Mouse (Mus musculus): ENCODE results near the gene Adam22. TPM values are rescaled to one million over a fixed set of nuclear protein-coding genes. Genes with fewer than 3 reads are reported as not detected.

Gene Adam22
- polyA plus RNA-seq, 1 experiment from 2014 or later, result 11.5 TPM

DNA sequence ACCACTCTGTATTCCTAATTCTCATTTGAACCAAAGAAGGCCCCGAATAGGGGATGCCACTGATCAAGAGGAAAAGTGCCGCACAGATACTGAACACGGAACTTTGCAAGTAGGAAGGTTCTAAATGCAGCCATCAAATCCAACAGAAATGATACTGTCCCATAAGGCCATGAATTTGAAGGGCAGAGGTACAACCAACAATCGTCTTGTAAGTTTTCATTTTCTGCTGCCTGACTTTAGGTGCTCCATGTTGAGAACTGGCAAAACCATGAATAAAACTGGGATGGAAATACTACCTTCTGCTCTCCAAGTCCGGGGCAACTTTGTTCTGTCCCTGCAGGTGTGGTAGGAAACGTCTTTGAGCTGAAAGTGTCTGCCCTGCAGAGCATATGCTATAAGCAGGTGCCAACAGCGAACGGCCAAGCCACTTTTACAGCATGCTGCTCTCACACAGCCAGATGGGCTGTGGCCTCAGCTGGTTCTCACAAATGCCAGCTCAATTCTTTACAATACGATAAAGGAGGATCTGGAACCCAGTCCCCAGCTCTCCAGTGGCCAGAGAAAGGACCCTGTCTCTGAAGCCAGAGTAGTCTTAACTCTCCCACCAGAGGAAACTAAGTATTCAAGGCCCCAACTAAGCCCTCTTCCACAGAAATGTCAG is 293.9 kb downstream of the Adam22 start:
- H3K27me3 ChIP-seq (ENCODE audit: control insufficient read depth, insufficient read depth, low read length), result no peaks in the 10 kb centered on the region
- H3K36me3 ChIP-seq (ENCODE audit: control insufficient read depth, insufficient read depth, low read length), result peaks cover 40% of the 10 kb centered on the region
- no peak overlapping the region for H3K27ac ChIP-seq (replicated peaks in 1 of 2; ENCODE audit: control insufficient read depth in 1 of 2, insufficient read depth in 1 of 2, low read depth in 2 of 2, low read length in 2 of 2)
- WGBS, result 92% methylated on average over 9 of the region's 9 CpGs
- ATAC-seq (ENCODE audit: insufficient number of reproducible peaks, insufficient read depth, low FRiP score, low read depth), result no peak
- H3K4me1 ChIP-seq (ENCODE audit: control insufficient read depth in 2 of 2, insufficient read depth in 2 of 2, low read length in 2 of 2), result no peaks in the 10 kb centered on the region
- no peak overlapping the region for H3K4me3 ChIP-seq (ENCODE audit: control insufficient read depth in 1 of 2, insufficient read depth in 1 of 2, low read depth in 1 of 2, low read length in 2 of 2)
- H3K9me3 ChIP-seq (ENCODE audit: control insufficient read depth, low read length), result no peaks in the 10 kb centered on the region
- no peak overlapping the region for H3K4me2 ChIP-seq (ENCODE audit: low read length)
- H3K9ac ChIP-seq (ENCODE audit: low read length), result no peak overlapping the region

DNA sequence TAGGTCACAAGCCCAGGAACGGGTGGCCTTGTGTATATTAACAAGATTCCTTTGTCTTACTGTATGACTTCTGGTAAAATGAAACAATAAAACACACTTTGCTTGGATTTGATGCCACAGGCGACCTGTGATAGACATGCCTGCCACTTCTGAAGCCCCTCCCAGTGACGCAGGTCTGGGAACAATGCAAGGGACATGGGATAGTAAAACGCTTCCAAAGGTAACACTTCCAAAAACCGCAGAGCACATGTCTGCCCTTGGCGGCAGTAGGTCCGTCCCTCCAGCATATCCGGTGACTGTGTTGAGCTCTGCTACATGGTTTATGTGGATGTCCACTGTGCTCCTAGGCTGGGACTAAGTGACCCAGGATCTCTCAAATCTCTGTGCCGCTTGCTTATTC is 294.6 kb downstream of the Adam22 start:
- H3K9me3 ChIP-seq (ENCODE audit: control insufficient read depth, low read length), result no peaks in the 10 kb centered on the region
- H3K4me3 ChIP-seq (ENCODE audit: control insufficient read depth in 1 of 2, insufficient read depth in 1 of 2, low read depth in 1 of 2, low read length in 2 of 2), result no peak overlapping the region
- no peak overlapping the region for H3K9ac ChIP-seq (ENCODE audit: low read length)
- no peak overlapping the region for H3K4me2 ChIP-seq (ENCODE audit: low read length)
- WGBS, result 93% methylated on average over 9 of the region's 9 CpGs
- H3K4me1 ChIP-seq (ENCODE audit: control insufficient read depth in 2 of 2, insufficient read depth in 2 of 2, low read length in 2 of 2), result no peaks in the 10 kb centered on the region
- no peak overlapping the region for H3K27ac ChIP-seq (replicated peaks in 1 of 2; ENCODE audit: control insufficient read depth in 1 of 2, insufficient read depth in 1 of 2, low read depth in 2 of 2, low read length in 2 of 2)
- no peaks in the 10 kb centered on the region for H3K27me3 ChIP-seq (ENCODE audit: control insufficient read depth, insufficient read depth, low read length)
- peaks cover 46% of the 10 kb centered on the region for H3K36me3 ChIP-seq (ENCODE audit: control insufficient read depth, insufficient read depth, low read length)
- no peak for ATAC-seq (ENCODE audit: insufficient number of reproducible peaks, insufficient read depth, low FRiP score, low read depth)

DNA sequence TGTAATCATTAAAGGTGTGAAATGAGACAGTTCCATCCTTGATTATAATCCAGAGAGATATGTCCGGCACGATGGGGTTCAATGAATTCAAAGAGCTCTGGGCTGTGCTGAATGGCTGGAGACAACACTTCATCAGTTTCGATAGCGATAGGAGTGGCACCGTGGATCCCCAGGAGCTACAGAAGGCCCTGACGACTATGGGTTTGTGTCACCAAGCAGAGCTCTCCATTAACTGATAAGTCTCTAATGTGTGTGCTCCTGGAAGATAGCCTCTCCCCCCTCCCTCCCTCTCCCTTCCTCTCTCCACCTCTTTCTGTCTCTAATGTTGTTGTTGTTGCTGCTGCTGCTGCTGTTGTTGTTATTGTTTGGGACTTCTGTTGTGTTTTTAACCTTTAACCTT is 304.8 kb downstream of the Adam22 start:
- 33% methylated on average over 6 of the region's 6 CpGs for WGBS

DNA sequence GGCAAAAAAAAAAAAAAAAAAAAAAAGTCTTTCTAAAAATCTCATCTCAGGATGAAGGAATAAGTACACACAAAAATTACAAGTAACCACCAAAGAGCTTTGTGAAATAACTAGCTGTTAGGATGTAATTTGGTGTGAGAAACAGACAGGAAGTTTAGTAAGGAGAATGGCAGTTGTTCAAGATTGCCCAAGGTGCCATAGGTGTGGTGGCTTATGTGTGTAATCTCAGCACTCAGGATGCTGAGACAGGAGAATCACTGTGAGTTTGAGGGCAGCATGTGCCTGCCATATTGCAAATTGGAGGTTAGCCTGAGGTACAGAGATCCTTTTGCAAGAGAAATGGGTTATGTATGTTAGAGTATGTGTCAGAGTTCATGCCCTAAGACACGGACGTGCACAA is 305.5 kb downstream of the Adam22 start:
- no peak overlapping the region for H3K27ac ChIP-seq (replicated peaks in 1 of 2; ENCODE audit: control insufficient read depth in 1 of 2, insufficient read depth in 1 of 2, low read depth in 2 of 2, low read length in 2 of 2)
- H3K4me2 ChIP-seq (ENCODE audit: low read length), result no peak overlapping the region
- peaks cover 91% of the 10 kb centered on the region for H3K36me3 ChIP-seq (ENCODE audit: control insufficient read depth, insufficient read depth, low read length)
- no peak overlapping the region for H3K4me3 ChIP-seq (ENCODE audit: control insufficient read depth in 1 of 2, insufficient read depth in 1 of 2, low read depth in 1 of 2, low read length in 2 of 2)
- WGBS, result 89% methylated on average over 2 of the region's 2 CpGs
- no peaks in the 10 kb centered on the region for H3K27me3 ChIP-seq (ENCODE audit: control insufficient read depth, insufficient read depth, low read length)
- H3K9me3 ChIP-seq (ENCODE audit: control insufficient read depth, low read length), result no peaks in the 10 kb centered on the region
- ATAC-seq (ENCODE audit: insufficient number of reproducible peaks, insufficient read depth, low FRiP score, low read depth), result no peak
- no peak overlapping the region for H3K9ac ChIP-seq (ENCODE audit: low read length)
- H3K4me1 ChIP-seq (ENCODE audit: control insufficient read depth in 2 of 2, insufficient read depth in 2 of 2, low read length in 2 of 2), result peaks cover 3 to 10% of the 10 kb centered on the region in 2 experiments; a peak in 3 of 4 replicates

More for the DNA sequence above, 304.8 kb downstream of the Adam22 start:
- Histone ChIP-seq H3K9me3 (ENCODE audit: control insufficient read depth, low read length) (no peaks in the 10 kb centered on the region), H3K27ac (replicated peaks in 1 of 2; ENCODE audit: control insufficient read depth in 1 of 2, insufficient read depth in 1 of 2, low read depth in 2 of 2, low read length in 2 of 2) (no peak overlapping the region), H3K36me3 (ENCODE audit: control insufficient read depth, insufficient read depth, low read length) (peaks cover 95% of the 10 kb centered on the region), H3K9ac (ENCODE audit: low read length) (no peak overlapping the region), H3K4me3 (ENCODE audit: control insufficient read depth in 1 of 2, insufficient read depth in 1 of 2, low read depth in 1 of 2, low read length in 2 of 2) (no peak overlapping the region), H3K27me3 (ENCODE audit: control insufficient read depth, insufficient read depth, low read length) (no peaks in the 10 kb centered on the region), H3K4me1 (ENCODE audit: control insufficient read depth in 2 of 2, insufficient read depth in 2 of 2, low read length in 2 of 2) (peaks cover 0 to 3% of the 10 kb centered on the region in 2 experiments; a peak in 1 of 4 replicates), H3K4me2 (ENCODE audit: low read length) (no peak overlapping the region)
- ATAC-seq (ENCODE audit: insufficient number of reproducible peaks, insufficient read depth, low FRiP score, low read depth), result no peak

DNA sequence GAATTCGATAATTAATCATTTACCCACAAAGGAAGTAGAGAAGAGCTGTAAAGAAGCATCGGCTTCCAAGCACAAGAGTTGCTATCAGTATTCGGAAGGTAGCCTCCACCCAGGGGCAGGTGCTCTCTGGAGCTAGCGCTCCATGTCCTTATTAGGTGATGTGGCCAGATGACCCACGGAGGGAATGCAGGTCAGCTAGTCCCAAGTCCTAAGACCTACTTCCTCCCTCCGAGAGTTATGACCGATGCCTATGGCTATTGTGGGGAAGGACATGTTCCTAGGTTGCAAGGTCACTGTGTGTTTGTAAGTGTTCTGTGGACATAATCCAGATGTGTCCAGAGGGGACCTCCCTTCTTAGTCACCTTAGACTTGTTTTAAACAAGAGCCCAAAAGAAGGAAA is 309.9 kb downstream of the Adam22 start:
- ATAC-seq (ENCODE audit: insufficient number of reproducible peaks, insufficient read depth, low FRiP score, low read depth), result no peak
- 68% methylated on average over 7 of the region's 7 CpGs for WGBS
- H3K4me3 ChIP-seq (ENCODE audit: control insufficient read depth in 1 of 2, insufficient read depth in 1 of 2, low read depth in 1 of 2, low read length in 2 of 2), result 0 out of 4 replicates have a peak overlapping the region, but pooled peaks have one; percentile 5 to 87
- peak overlapping the region in 1 of 2 experiments; percentile 14; a peak in 1 of 4 replicates for H3K27ac ChIP-seq (replicated peaks in 1 of 2; ENCODE audit: control insufficient read depth in 1 of 2, insufficient read depth in 1 of 2, low read depth in 2 of 2, low read length in 2 of 2)
- H3K4me2 ChIP-seq (ENCODE audit: low read length), result peak overlapping the region; percentile 70
- H3K27me3 ChIP-seq (ENCODE audit: control insufficient read depth, insufficient read depth, low read length), result no peaks in the 10 kb centered on the region
- peaks cover 6 to 20% of the 10 kb centered on the region in 2 experiments for H3K4me1 ChIP-seq (ENCODE audit: control insufficient read depth in 2 of 2, insufficient read depth in 2 of 2, low read length in 2 of 2)
- no peaks in the 10 kb centered on the region for H3K9me3 ChIP-seq (ENCODE audit: control insufficient read depth, low read length)
- 0 out of 2 replicates have a peak overlapping the region, but pooled peaks have one; percentile 4 for H3K9ac ChIP-seq (ENCODE audit: low read length)
- H3K36me3 ChIP-seq (ENCODE audit: control insufficient read depth, insufficient read depth, low read length), result peaks cover 47% of the 10 kb centered on the region

DNA sequence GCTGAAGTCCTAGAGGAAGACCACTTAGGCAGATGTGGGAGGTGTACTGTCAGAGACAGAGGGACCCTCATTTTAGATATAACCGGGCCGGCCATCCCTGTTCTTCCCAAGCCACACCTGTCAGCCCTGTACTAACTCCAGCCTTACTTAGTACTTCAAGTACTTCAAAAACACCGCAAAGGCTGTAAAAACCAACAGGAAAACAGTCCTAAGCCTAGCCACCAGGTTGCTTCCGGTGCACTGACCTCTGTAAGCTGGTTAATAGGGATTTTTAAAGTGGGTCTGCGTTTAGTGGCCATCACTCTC is 311.0 kb downstream of the Adam22 start:
- H3K4me1 ChIP-seq (ENCODE audit: control insufficient read depth in 2 of 2, insufficient read depth in 2 of 2, low read length in 2 of 2), result peaks cover 9 to 20% of the 10 kb centered on the region in 2 experiments
- peaks cover 40% of the 10 kb centered on the region for H3K36me3 ChIP-seq (ENCODE audit: control insufficient read depth, insufficient read depth, low read length)
- 0 out of 2 replicates have a peak, but pooled peaks have one; percentile 6 for ATAC-seq (ENCODE audit: insufficient number of reproducible peaks, insufficient read depth, low FRiP score, low read depth)
- no peaks in the 10 kb centered on the region for H3K27me3 ChIP-seq (ENCODE audit: control insufficient read depth, insufficient read depth, low read length)
- 43% methylated on average over 5 of the region's 5 CpGs for WGBS
- peak overlapping the region; percentile 93 for H3K9ac ChIP-seq (ENCODE audit: low read length)
- no peaks in the 10 kb centered on the region for H3K9me3 ChIP-seq (ENCODE audit: control insufficient read depth, low read length)
- peak overlapping the region; percentile 87 to 92 for H3K4me3 ChIP-seq (ENCODE audit: control insufficient read depth in 1 of 2, insufficient read depth in 1 of 2, low read depth in 1 of 2, low read length in 2 of 2)
- H3K4me2 ChIP-seq (ENCODE audit: low read length), result peak overlapping the region; percentile 70
- peak overlapping the region; percentile 94 to 95 for H3K27ac ChIP-seq (replicated peaks in 1 of 2; ENCODE audit: control insufficient read depth in 1 of 2, insufficient read depth in 1 of 2, low read depth in 2 of 2, low read length in 2 of 2)

DNA sequence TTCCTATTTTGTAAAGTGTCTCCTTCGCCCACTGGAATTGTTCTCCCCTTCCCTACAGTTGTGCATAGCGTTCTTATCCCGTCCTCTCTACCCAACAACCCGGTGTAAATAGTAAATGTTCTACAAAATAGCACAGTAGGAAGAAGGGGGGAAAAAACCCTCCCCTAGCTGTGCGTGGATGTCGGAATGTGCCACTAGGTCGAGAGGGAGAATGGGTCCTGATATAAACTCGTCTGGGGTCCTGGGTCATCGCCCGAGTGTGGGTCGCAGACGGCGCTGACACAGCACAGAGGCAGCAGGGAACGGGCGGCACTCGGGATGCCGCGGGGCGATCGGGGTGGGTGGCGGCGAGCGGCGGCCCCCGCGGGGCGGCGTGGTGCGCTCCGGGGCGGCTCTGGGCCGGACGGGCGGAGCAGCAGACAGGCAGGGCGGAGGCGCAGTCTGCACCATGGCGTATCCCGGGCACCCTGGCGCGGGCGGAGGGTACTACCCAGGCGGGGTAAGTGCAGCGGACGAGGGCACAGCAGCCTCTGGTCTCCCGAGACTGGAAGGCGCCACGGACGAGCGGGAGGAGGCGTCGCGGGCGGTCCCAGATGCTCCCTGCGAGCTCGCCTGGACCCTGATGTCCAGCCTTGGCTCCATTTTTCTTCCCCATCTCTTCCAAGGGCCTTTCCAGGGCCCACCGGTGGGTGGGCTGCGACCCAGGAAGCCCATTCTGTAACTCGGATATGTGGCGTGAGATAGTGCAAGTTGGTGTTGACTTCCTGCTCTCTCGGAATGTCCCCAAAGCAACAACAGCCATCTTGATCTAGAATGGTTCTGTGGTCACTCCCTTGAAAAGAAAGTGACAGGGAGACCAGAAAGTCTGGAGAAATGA is 311.6 kb downstream of the Adam22 start:
- H3K36me3 ChIP-seq (ENCODE audit: control insufficient read depth, insufficient read depth, low read length), result peaks cover 34% of the 10 kb centered on the region
- H3K27ac ChIP-seq (replicated peaks in 1 of 2; ENCODE audit: control insufficient read depth in 1 of 2, insufficient read depth in 1 of 2, low read depth in 2 of 2, low read length in 2 of 2), result peak overlapping the region; percentile 94 to 95
- H3K27me3 ChIP-seq (ENCODE audit: control insufficient read depth, insufficient read depth, low read length), result no peaks in the 10 kb centered on the region
- WGBS, result under 1% methylated on average over 59 of the region's 60 CpGs
- peak; percentile 97 for ATAC-seq (ENCODE audit: insufficient number of reproducible peaks, insufficient read depth, low FRiP score, low read depth)
- H3K4me2 ChIP-seq (ENCODE audit: low read length), result peak overlapping the region; percentile 70
- H3K9me3 ChIP-seq (ENCODE audit: control insufficient read depth, low read length), result no peaks in the 10 kb centered on the region
- H3K4me3 ChIP-seq (ENCODE audit: control insufficient read depth in 1 of 2, insufficient read depth in 1 of 2, low read depth in 1 of 2, low read length in 2 of 2), result peak overlapping the region; percentile 87 to 92
- peak overlapping the region; percentile 93 for H3K9ac ChIP-seq (ENCODE audit: low read length)
- peaks cover 9 to 20% of the 10 kb centered on the region in 2 experiments for H3K4me1 ChIP-seq (ENCODE audit: control insufficient read depth in 2 of 2, insufficient read depth in 2 of 2, low read length in 2 of 2)
